8 mouse cellular contexts compared by ENCODE assay signal in genomic region chr5:138170936-138171561, GRCm38 (mm10). TPM values are rescaled to one million over a fixed set of nuclear protein-coding genes. Genes with fewer than 3 reads are reported as not detected.
DNase-seq lines count a peak whose midpoint lies in the region; ATAC-seq lines count a peak whose summit lies in the region.

No protein-coding gene starts in this region.

- H3K9me3 ChIP-seq in forebrain, embryonic 10.5 days, result no peaks in the 10 kb centered on the region
- no peaks in the 10 kb centered on the region for H3K9me3 ChIP-seq in heart, embryonic 16.5 days (replicated peaks; ENCODE audit: control insufficient read depth, low read length)
- H3K9me3 ChIP-seq in liver, embryonic 15.5 days (replicated peaks), result no peaks in the 10 kb centered on the region
- H3K9me3 ChIP-seq in neural tube, embryonic 12.5 days, result no peaks in the 10 kb centered on the region

- WGBS in forebrain, embryonic 10.5 days, result under 1% methylated on average over 47 of the region's 47 CpGs
- WGBS in heart, embryonic 16.5 days, result under 1% methylated on average over 47 of the region's 47 CpGs
- WGBS in liver, embryonic 15.5 days (ENCODE audit: insufficient replicate concordance), result under 1% methylated on average over 47 of the region's 47 CpGs
- under 1% methylated on average over 47 of the region's 47 CpGs for WGBS in neural tube, embryonic 12.5 days

- peak overlapping the region; percentile 85 for H3K4me3 ChIP-seq in forebrain, embryonic 10.5 days
- peak overlapping the region; percentile 88 for H3K4me3 ChIP-seq in heart, embryonic 16.5 days (ENCODE audit: low read length)
- peak overlapping the region; percentile 93 for H3K4me3 ChIP-seq in liver, embryonic 15.5 days (replicated peaks)
- peak overlapping the region; percentile 58 for H3K4me3 ChIP-seq in neural tube, embryonic 12.5 days

- H3K36me3 ChIP-seq in forebrain, embryonic 10.5 days (replicated peaks), result peaks cover 75% of the 10 kb centered on the region
- H3K36me3 ChIP-seq in heart, embryonic 16.5 days (ENCODE audit: control insufficient read depth, insufficient read depth), result peaks cover 32% of the 10 kb centered on the region
- H3K36me3 ChIP-seq in liver, embryonic 15.5 days (replicated peaks), result peaks cover 66% of the 10 kb centered on the region
- H3K36me3 ChIP-seq in neural tube, embryonic 12.5 days, result peaks cover 54% of the 10 kb centered on the region

- peak overlapping the region; percentile 98 for H3K27ac ChIP-seq in forebrain, embryonic 10.5 days
- peak overlapping the region; percentile 96 for H3K27ac ChIP-seq in heart, embryonic 16.5 days (ENCODE audit: low read length)
- H3K27ac ChIP-seq in liver, embryonic 15.5 days (replicated peaks), result peak overlapping the region; percentile 96
- H3K27ac ChIP-seq in neural tube, embryonic 12.5 days, result peak overlapping the region; percentile 38

- H3K27me3 ChIP-seq in forebrain, embryonic 10.5 days (ENCODE audit: poor library complexity, severe bottlenecking), result no peaks in the 10 kb centered on the region
- no peaks in the 10 kb centered on the region for H3K27me3 ChIP-seq in heart, embryonic 16.5 days (ENCODE audit: control insufficient read depth, insufficient read depth, low read length)
- no peaks in the 10 kb centered on the region for H3K27me3 ChIP-seq in liver, embryonic 15.5 days
- H3K27me3 ChIP-seq in neural tube, embryonic 12.5 days (replicated peaks), result no peaks in the 10 kb centered on the region

- ATAC-seq in heart, embryonic 16.5 days (replicated peaks; ENCODE audit: extremely low read depth, insufficient read depth, low FRiP score), result peak; percentile 84
- ATAC-seq in liver, embryonic 15.5 days (ENCODE audit: insufficient read depth), result peak; percentile 85
- ATAC-seq in neural tube, embryonic 12.5 days (ENCODE audit: low FRiP score, low read depth), result peak; percentile 91

- peak overlapping the region; percentile 87 for H3K4me2 ChIP-seq in heart, embryonic 16.5 days (ENCODE audit: low read depth, low read length)
- H3K4me2 ChIP-seq in liver, embryonic 15.5 days, result peak overlapping the region; percentile 87
- peak overlapping the region; percentile 78 for H3K4me2 ChIP-seq in neural tube, embryonic 12.5 days (replicated peaks)

- H3K9ac ChIP-seq in heart, embryonic 16.5 days (ENCODE audit: low read length), result peak overlapping the region; percentile 76
- peak overlapping the region; percentile 85 for H3K9ac ChIP-seq in liver, embryonic 15.5 days
- H3K9ac ChIP-seq in neural tube, embryonic 12.5 days, result peak overlapping the region; percentile 49

- peak; percentile 81 for DNase-seq in CD8-positive naive resting alpha-beta T cell, adult 2 months (ENCODE audit: low read depth in 2 of 2, low spot score in 2 of 2)
- peak; percentile 87 for DNase-seq in c-Kit-positive CD71-negative TER-119-negative erythroid progenitor cells, embryonic 14.5 days (ENCODE audit: low read depth)
- DNase-seq in forebrain, embryonic 10.5 days (ENCODE audit: extremely low spot score, low spot score), result peak; percentile 97
- DNase-seq in kidney, postnatal 36 days, result peak; percentile 98 to 99
- DNase-seq in telencephalon, adult 2 months (ENCODE audit: low read depth, low spot score), result peak; percentile 94

- peaks cover 42% of the 10 kb centered on the region for H3K4me1 ChIP-seq in forebrain, embryonic 10.5 days
- H3K4me1 ChIP-seq in heart, embryonic 16.5 days (ENCODE audit: control insufficient read depth, insufficient read depth, low read length), result peaks cover 17% of the 10 kb centered on the region
- peaks cover 49% of the 10 kb centered on the region for H3K4me1 ChIP-seq in liver, embryonic 15.5 days (replicated peaks)
- peaks cover 19% of the 10 kb centered on the region for H3K4me1 ChIP-seq in neural tube, embryonic 12.5 days

RNA-seq across cellular contexts. Expression of gene Ap4m1, which starts 0.8 kb away (rescaled TPM):
- polyA plus RNA-seq in forebrain, embryonic 10.5 days (2016; fragmentation: Nextera tagmentation; extraction: Ambion mirVana), result 32.7 TPM in 2 replicates
- polyA plus RNA-seq in heart, embryonic 16.5 days (2015; fragmentation: Nextera tagmentation; extraction: Ambion mirVana), result 11.6 and 13.0 TPM in 2 replicates
- 5.3 and 6.0 TPM in 2 replicates for polyA plus RNA-seq in liver, embryonic 15.5 days (2015; fragmentation: Nextera tagmentation; extraction: Ambion mirVana)
- 23.5 and 24.1 TPM in 2 replicates for polyA plus RNA-seq in neural tube, embryonic 12.5 days (2016; fragmentation: Nextera tagmentation; extraction: Ambion mirVana)

RNA-seq across cellular contexts. Expression of gene Mcm7, which starts 1.2 kb away (rescaled TPM):
- polyA plus RNA-seq in forebrain, embryonic 10.5 days (2016; fragmentation: Nextera tagmentation; extraction: Ambion mirVana), result 444 and 449 TPM in 2 replicates
- 113 and 126 TPM in 2 replicates for polyA plus RNA-seq in heart, embryonic 16.5 days (2015; fragmentation: Nextera tagmentation; extraction: Ambion mirVana)
- polyA plus RNA-seq in liver, embryonic 15.5 days (2015; fragmentation: Nextera tagmentation; extraction: Ambion mirVana), result 174 and 176 TPM in 2 replicates
- 197 and 198 TPM in 2 replicates for polyA plus RNA-seq in neural tube, embryonic 12.5 days (2016; fragmentation: Nextera tagmentation; extraction: Ambion mirVana)

RNA-seq across cellular contexts. Expression of gene Cops6, which starts 10.2 kb away (rescaled TPM):
- polyA plus RNA-seq in forebrain, embryonic 10.5 days (2016; fragmentation: Nextera tagmentation; extraction: Ambion mirVana), result 348 and 351 TPM in 2 replicates
- polyA plus RNA-seq in heart, embryonic 16.5 days (2015; fragmentation: Nextera tagmentation; extraction: Ambion mirVana), result 280 and 293 TPM in 2 replicates
- polyA plus RNA-seq in liver, embryonic 15.5 days (2015; fragmentation: Nextera tagmentation; extraction: Ambion mirVana), result 159 and 170 TPM in 2 replicates
- polyA plus RNA-seq in neural tube, embryonic 12.5 days (2016; fragmentation: Nextera tagmentation; extraction: Ambion mirVana), result 301 and 312 TPM in 2 replicates

RNA-seq across cellular contexts. Expression of gene Zfp113, which starts 15.5 kb away (rescaled TPM):
- polyA plus RNA-seq in forebrain, embryonic 10.5 days (2016; fragmentation: Nextera tagmentation; extraction: Ambion mirVana), result 37.0 and 38.7 TPM in 2 replicates
- polyA plus RNA-seq in heart, embryonic 16.5 days (2015; fragmentation: Nextera tagmentation; extraction: Ambion mirVana), result 11.5 and 12.0 TPM in 2 replicates
- polyA plus RNA-seq in liver, embryonic 15.5 days (2015; fragmentation: Nextera tagmentation; extraction: Ambion mirVana), result 4.2 and 5.1 TPM in 2 replicates
- polyA plus RNA-seq in neural tube, embryonic 12.5 days (2016; fragmentation: Nextera tagmentation; extraction: Ambion mirVana), result 35.6 and 40.3 TPM in 2 replicates

RNA-seq across cellular contexts. Expression of gene Taf6, which starts 16.2 kb away (rescaled TPM):
- polyA plus RNA-seq in forebrain, embryonic 10.5 days (2016; fragmentation: Nextera tagmentation; extraction: Ambion mirVana), result 151 and 155 TPM in 2 replicates
- 58.9 and 59.8 TPM in 2 replicates for polyA plus RNA-seq in heart, embryonic 16.5 days (2015; fragmentation: Nextera tagmentation; extraction: Ambion mirVana)
- polyA plus RNA-seq in liver, embryonic 15.5 days (2015; fragmentation: Nextera tagmentation; extraction: Ambion mirVana), result 36.8 and 37.9 TPM in 2 replicates
- polyA plus RNA-seq in neural tube, embryonic 12.5 days (2016; fragmentation: Nextera tagmentation; extraction: Ambion mirVana), result 102 and 112 TPM in 2 replicates

Comparison
In these comparisons a context has a peak if more than half of its experiments do, and no peak if none do; other contexts are left out.
1. Peak in every context shown above with its lines: DNase-seq, ATAC-seq, H3K4me3 ChIP-seq and H3K27ac ChIP-seq.
2. H3K27ac ChIP-seq: peak in every context shown above with its lines; median percentile 98 in forebrain, embryonic 10.5 days; 96 in heart, embryonic 16.5 days; 96 in liver, embryonic 15.5 days; 38 in neural tube, embryonic 12.5 days.